Mouse (Mus musculus) layer of hippocampus, postnatal 36 days (tissue): ENCODE data around the gene Cyp11a1. TPM values are rescaled to one million over a fixed set of nuclear protein-coding genes. Genes with fewer than 3 reads are reported as not detected.
A peak's percentile ranks its signal among the peaks of the same experiment; 100 is the strongest.

Source experiments
- DNase-seq, 2 experiments: peaks; one replicate each; pipeline ENCODE4 v3.0.0; 2022
- total RNA-seq, 2 experiments: library from RNA; stranded (reverse); gene quantifications; 2 replicates each; pipeline ENCODE4 v1.2.3; 2021

The Cyp11a1 gene
- total RNA-seq, 2 experiments from 2014 or later = 1.5 to 2.0 TPM

DNA sequence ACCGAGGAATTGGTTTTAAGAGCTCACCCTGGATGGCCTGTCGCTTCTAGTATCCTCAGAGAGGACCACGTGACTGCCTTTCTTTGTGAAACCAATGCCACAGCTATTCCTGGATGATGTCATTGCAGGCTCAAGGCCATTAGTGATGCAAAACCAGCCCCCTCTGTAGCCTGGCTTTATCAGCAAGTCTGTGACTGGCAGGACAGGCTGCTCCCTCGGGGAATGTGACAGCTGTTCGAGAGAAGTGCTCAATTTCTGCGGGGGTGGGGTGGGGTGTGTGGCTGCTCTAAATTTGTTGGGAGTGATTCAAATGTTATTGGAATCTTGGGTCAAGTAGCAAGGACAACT is 2.8 kb downstream of the Cyp11a1 start:
- DNase-seq = peak; percentile 55 to 60

DNA sequence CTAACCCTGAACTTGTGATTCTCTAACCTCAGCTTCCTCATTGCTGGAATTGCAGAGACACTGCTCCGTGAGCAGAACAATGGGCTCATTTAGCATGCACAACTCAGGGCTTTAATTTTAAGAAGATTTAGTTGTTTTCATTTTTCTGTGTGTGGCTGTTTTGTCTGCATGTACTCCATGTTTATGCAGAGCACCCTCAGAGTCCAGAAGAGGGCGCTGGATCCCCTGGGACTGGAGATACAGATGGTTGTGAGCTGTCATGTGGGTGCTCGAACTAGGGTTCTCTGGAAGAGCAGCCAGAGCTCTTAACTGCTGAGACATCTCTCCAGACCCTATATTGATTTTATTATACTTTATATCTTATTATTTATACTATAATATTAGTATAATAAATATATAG is 3.4 kb downstream of the Cyp11a1 start:
- DNase-seq = no peak

GRCm38 (mm10) chr9:58011027-58011426 is 4.8 kb downstream of the Cyp11a1 start:
- DNase-seq = no peak

DNA sequence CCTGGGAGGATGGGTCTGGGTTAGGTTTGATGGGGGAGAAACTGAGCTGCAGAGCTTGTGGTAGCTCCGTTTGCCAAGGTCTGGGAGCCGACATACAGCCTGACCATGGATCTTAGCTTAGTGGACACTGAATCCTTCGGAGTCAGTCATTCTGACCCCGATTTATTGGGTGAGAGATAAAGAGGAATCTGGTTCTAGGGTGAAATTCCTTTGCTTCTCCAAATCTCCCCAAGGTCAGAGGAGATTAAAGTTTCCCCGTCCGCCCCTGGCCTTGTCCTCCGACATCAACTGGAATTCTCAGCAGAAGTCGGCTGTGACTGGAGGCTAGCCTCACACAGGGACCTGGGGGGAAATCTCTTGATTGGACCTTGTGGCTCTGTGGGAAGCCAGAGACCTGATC is 5.3 kb downstream of the Cyp11a1 start:
- no peak for DNase-seq

- DNase-seq = no peak
Measured at GRCm38 (mm10) chr9:58012486-58012885, 6.3 kb downstream of the Cyp11a1 start.

GRCm38 (mm10) chr9:58012935-58013334 is 6.7 kb downstream of the Cyp11a1 start:
- DNase-seq = no peak

DNA sequence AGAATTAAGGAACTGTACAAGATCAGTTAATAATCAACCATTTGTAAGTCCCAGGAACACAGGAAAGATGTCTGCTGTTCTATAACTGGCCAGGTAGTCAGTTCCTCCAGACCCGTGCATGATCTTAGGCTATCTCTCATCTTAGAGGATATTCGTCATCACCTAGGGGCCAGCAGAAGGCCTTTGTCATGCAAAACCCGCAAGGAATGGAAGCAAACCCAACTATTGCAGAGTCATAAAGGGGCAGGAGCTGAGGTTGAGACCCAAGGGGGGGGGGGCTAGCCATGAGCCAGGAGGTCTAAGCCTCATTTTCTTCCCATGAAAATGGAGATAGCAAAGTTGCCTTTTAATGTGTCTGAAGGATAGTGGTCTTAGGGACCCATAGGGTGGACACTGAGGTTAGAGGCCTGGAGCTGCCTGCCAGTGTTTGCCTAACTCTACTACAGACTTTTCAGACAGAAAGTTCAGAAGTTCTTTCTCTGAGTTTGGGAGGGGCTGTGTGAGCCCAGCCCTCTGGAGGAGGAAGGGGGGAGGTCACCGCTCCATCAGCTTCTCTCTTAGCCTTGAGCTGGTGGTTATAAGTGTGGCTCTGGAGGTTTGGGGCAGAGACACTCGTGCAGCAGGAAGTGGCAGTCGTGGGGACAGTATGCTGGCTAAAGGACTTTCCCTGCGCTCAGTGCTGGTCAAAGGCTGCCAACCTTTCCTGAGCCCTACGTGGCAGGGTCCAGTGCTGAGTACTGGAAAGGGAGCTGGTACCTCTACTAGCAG is 8.4 kb downstream of the Cyp11a1 start:
- DNase-seq = no peak

GRCm38 (mm10) chr9:58015856-58016255 is 9.6 kb downstream of the Cyp11a1 start:
- no peak for DNase-seq

- no peak for DNase-seq
Measured at GRCm38 (mm10) chr9:58016962-58017361, 10.8 kb downstream of the Cyp11a1 start.

DNA sequence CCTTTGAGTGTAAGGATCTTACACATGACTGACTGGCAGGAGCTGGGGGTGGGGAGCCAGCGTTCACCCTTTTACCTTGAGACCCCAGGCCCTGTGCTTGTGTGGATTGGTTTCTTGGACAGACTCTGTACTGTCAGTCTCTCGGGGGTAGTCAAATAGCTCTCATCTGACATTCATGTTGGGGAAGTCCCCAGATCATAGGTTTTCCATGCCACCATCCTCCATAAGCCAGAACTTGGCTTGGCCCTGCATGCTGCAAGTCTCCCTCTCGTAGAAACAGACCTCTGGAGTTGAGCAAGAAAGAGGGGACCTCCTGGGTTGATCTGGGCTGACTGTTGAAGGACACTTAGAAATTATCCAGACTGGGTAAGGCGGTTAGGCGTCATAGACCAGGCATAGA is 12.2 kb downstream of the Cyp11a1 start:
- DNase-seq = no peak

DNA sequence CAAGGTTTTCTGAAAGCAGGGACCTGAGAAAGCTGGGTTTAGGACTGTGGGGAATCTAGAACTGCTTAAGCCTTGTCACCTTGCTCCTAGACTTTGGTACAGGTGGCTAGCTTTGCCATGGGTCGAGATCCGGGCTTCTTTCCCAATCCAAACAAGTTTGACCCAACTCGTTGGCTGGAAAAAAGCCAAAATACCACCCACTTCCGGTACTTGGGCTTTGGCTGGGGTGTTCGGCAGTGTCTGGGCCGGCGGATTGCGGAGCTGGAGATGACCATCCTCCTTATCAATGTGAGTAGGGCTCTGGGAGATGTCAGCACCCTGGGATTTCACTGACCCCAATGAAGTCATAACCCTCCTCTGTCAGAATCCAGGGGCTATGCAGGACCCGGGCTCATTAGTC is 19.8 kb downstream of the Cyp11a1 start:
- no peak for DNase-seq

- no peak for DNase-seq
Measured at GRCm38 (mm10) chr9:58027426-58028180, 21.4 kb downstream of the Cyp11a1 start.

- no peak for DNase-seq
Measured at GRCm38 (mm10) chr9:58028841-58029240, 22.6 kb downstream of the Cyp11a1 start.

DNA sequence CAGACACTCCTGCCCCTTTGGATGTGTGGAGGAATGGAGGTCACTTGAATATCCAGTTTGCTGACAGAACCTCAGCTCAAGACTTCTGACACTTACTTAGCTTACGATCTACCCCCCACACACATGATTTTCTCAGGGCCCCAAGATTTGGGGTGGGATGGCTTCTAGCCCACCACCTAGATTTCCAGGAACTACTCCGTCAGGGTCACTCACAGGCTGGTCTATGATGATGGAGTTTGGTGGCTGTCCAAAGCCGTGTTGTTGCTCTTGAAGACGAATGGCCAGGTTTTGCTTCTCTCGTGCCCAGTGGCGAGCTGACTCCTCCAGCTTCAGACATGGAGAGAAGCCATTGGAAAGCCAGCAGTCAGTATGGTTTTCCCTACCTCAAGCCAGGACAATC is 23.4 kb downstream of the Cyp11a1 start:
- DNase-seq = no peak

DNA sequence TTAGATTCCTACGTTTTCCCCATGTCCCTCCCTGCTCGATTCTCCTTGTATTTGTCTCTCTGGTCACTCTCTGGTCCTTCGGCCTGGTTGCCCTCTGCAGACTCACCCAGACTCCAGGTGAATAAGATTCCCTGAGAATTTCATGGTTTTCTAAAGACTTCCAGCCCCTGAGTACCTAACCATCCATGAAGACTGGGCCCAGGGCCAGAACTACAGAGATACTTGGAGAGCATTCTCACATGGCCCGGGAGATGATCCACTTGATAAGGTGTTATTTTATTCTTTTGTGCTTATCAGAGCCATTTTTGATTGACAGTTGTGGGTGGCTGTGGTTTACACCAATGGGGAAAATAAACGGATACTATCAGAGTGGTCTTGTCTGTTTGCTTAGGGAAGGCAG is 25.7 kb downstream of the Cyp11a1 start:
- DNase-seq = no peak

- peak; percentile 59 to 60 for DNase-seq
Measured at GRCm38 (mm10) chr9:58035519-58035918, 29.3 kb downstream of the Cyp11a1 start.

DNA sequence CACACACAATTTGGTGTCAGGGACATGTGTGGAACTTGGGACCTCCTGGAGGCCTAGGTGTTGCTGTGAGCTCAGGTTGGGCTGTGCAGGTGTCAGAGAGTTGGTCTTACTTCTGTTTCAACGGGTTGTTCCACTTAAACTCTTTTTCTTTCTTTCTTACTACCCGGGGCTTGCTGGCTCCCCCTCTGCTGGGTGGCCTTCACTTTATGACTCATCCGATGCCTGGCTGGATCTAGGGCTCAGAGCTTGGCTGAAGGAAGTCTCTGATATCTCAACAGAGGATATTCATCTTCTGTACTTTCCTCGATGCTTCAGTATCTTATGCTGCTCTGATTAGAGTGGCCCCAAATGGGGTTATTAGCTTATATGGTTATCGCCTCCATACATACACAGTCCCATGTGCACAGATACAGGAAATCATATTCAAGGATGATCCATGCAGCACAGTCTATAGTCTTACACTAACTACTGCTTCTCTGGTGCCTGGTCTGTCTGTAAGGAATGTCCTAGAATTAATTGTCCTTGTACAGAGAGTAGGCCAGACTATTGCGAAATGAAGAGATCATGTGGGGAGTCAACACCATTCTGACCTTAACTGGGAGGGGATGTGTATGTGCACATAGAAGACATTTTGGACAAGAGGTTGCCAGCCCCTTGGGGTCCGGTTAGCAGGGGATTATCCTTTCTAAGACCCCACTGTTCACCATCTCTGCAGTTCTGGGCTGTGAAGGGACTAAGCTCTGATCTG is 29.9 kb downstream of the Cyp11a1 start:
- peak in 1 of 2 experiments; percentile 15 for DNase-seq

GRCm38 (mm10) chr9:58036961-58037360 is 30.8 kb downstream of the Cyp11a1 start:
- DNase-seq = no peak

- DNase-seq = peak; percentile 70 to 73
Measured at GRCm38 (mm10) chr9:58038500-58039168, 32.4 kb downstream of the Cyp11a1 start.

DNA sequence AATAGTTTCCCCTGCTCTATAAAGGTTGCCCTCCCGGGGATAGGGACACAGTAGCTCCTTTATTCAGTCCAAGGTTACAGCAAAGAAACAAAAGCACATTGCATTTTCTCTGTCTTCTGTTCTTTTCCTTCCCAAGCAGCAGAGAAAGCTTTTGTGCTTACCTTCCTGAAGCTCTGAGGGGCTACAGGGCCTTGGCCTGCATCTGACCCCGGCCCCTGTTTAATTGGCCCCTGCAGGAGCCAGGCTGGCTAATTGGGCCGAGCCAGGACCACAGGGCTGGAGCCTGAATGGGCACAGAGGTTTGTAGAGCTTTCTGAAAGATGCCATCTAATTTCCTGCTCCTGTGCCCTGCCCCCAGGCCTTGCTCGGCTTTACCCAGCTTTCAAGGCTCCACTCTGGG is 34.8 kb downstream of the Cyp11a1 start:
- no peak for DNase-seq

- DNase-seq = no peak
Measured at GRCm38 (mm10) chr9:58042391-58042790, 36.2 kb downstream of the Cyp11a1 start.

DNA sequence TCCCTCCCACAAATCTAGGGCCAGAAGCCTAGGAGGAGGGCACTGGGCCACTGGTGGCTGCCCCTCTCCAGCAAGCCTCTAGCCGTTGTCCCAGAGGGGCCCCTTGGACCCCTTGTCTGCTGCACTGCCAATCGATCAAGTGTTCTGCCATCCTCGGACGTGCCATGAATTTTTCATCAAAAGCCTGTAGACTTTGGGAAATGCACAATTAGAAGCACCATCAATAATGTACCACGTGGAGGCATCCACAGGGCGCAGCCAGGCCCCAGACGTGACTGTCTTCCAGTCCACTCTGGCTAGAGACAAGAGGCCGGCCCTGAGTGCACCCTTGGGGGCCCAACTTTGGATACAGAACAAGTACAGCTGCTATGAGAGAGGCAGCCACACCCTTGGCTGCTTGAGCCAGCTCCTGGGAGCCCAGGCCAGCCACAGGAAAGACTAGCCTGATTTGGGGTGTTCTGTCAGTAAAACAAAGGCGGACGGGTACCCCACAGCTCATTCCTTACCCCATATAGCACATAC is 37.3 kb downstream of the Cyp11a1 start:
- no peak for DNase-seq

- DNase-seq = no peak
Measured at GRCm38 (mm10) chr9:58044828-58045227, 38.6 kb downstream of the Cyp11a1 start.
